Comparison of ENCODE assay signal across 26 mouse cellular contexts in the genomic region with DNA sequence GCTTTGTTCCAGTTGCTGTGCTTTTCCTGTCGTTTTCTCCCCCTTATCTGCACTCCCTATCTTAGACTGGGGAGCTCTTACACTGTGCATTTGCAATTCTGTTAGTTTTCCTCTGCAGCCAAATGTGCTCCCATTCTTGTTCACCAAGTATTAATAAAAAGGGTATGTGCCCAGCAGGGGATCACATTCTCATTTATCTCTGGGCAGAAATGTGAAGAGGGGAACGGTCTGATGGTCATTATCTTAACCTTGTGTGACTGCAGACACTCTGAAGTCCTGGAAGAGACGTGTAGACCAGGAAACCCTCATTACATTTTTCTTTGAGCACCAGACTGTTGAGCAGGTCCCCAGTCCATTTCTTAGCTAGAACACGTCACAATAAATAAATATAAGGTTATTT.
DNase-seq lines count a peak whose midpoint lies in the region; ATAC-seq and TF ChIP-seq lines count a peak whose summit lies in the region.
"Had no signal": no experiment of that assay in that cellular context is flagged by ENCODE, and none has a peak within 500 bp of the region (broad histone marks: within the 10 kb centered on the region; RNA-seq: fewer than 3 reads in every experiment).

No protein-coding gene starts in this region.

- H3K9me3 ChIP-seq in forebrain, embryonic 10.5 days, result no peaks in the 10 kb centered on the region
- H3K9me3 ChIP-seq in forebrain, embryonic 15.5 days, result no peaks in the 10 kb centered on the region
- H3K9me3 ChIP-seq in hindbrain, embryonic 13.5 days, result no peaks in the 10 kb centered on the region
- H3K9me3 ChIP-seq in hindbrain, postnatal 0 days (ENCODE audit: low read length), result no peaks in the 10 kb centered on the region
- H3K9me3 ChIP-seq: embryonic facial prominence, embryonic 12.5 days; heart, embryonic 10.5 days; limb, embryonic 12.5 days; liver, embryonic 15.5 days; neural tube, embryonic 12.5 days had no signal

- H3K4me1 ChIP-seq in forebrain, embryonic 10.5 days, result peaks cover 46% of the 10 kb centered on the region
- peaks cover 13% of the 10 kb centered on the region for H3K4me1 ChIP-seq in forebrain, embryonic 15.5 days
- peaks cover 25% of the 10 kb centered on the region for H3K4me1 ChIP-seq in hindbrain, embryonic 13.5 days (replicated peaks)
- H3K4me1 ChIP-seq in hindbrain, postnatal 0 days (ENCODE audit: insufficient read depth, low read length), result 0 out of 2 replicates have a peak, but pooled peaks cover 7% of the 10 kb centered on the region
- no peaks in the 10 kb centered on the region for H3K4me1 ChIP-seq in testis, adult 2 months (ENCODE audit: control insufficient read depth, insufficient read depth, low read length)
- H3K4me1 ChIP-seq: liver, embryonic 15.5 days had no signal

- no peaks in the 10 kb centered on the region for H3K27me3 ChIP-seq in forebrain, embryonic 10.5 days (ENCODE audit: poor library complexity, severe bottlenecking)
- no peaks in the 10 kb centered on the region for H3K27me3 ChIP-seq in forebrain, embryonic 15.5 days
- H3K27me3 ChIP-seq in hindbrain, embryonic 13.5 days, result no peaks in the 10 kb centered on the region
- no peaks in the 10 kb centered on the region for H3K27me3 ChIP-seq in hindbrain, postnatal 0 days (ENCODE audit: insufficient read depth, low read length)
- no peaks in the 10 kb centered on the region for H3K27me3 ChIP-seq in testis, adult 2 months (ENCODE audit: control insufficient read depth, insufficient read depth, low read length)
- H3K27me3 ChIP-seq: CH12.LX; embryonic facial prominence, embryonic 12.5 days; limb, embryonic 12.5 days; liver, embryonic 15.5 days; neural tube, embryonic 12.5 days; Patski had no signal

- H3K36me3 ChIP-seq in forebrain, embryonic 10.5 days (replicated peaks), result no peaks in the 10 kb centered on the region
- H3K36me3 ChIP-seq in forebrain, embryonic 15.5 days, result no peaks in the 10 kb centered on the region
- H3K36me3 ChIP-seq in hindbrain, embryonic 13.5 days, result no peaks in the 10 kb centered on the region
- no peaks in the 10 kb centered on the region for H3K36me3 ChIP-seq in hindbrain, postnatal 0 days (ENCODE audit: insufficient read depth, low read length)
- H3K36me3 ChIP-seq in testis, adult 2 months (ENCODE audit: control insufficient read depth, insufficient read depth, low read length), result no peaks in the 10 kb centered on the region
- H3K36me3 ChIP-seq: embryonic facial prominence, embryonic 12.5 days; heart, embryonic 10.5 days; limb, embryonic 12.5 days; liver, embryonic 15.5 days; neural tube, embryonic 12.5 days had no signal

- no peak overlapping the region for H3K9ac ChIP-seq in forebrain, embryonic 15.5 days (replicated peaks)
- H3K9ac ChIP-seq in hindbrain, embryonic 13.5 days, result no peak overlapping the region
- no peak overlapping the region for H3K9ac ChIP-seq in hindbrain, postnatal 0 days (replicated peaks; ENCODE audit: low read length)
- H3K9ac ChIP-seq: embryonic facial prominence, embryonic 12.5 days; limb, embryonic 12.5 days; liver, embryonic 15.5 days; lung, embryonic 14.5 days; neural tube, embryonic 12.5 days had no signal

- no peak for DNase-seq in forebrain, embryonic 10.5 days (ENCODE audit: extremely low spot score, low spot score)
- no peak for DNase-seq in hindbrain, postnatal 0 days (ENCODE audit: low spot score)
- DNase-seq in testis, postnatal 10 days (ENCODE audit: low spot score), result no peak
- no peak for DNase-seq in heart, postnatal 36 days
- DNase-seq: adrenal gland, postnatal 10 days; cerebellum, adult 8-10 months; cerebellum, postnatal 25 days; gastrocnemius, postnatal 14 days; heart, postnatal 4 days; kidney, adult 11 months; kidney, postnatal 14 days; lung, embryonic 14.5 days; lung, postnatal 14 days; right cerebral cortex, postnatal 14 days; thymus, postnatal 14 days had no signal

- no peak for TF ChIP-seq CTCF in hindbrain, postnatal 0 days (IDR thresholded peaks at IDR 0.05; ENCODE audit: low read depth)
- TF ChIP-seq CTCF in testis, adult 2 months (IDR thresholded peaks at IDR 0.05; ENCODE audit: control insufficient read depth, insufficient read depth, insufficient replicate concordance, low read depth, low read length), result no peak

- H3K4me2 ChIP-seq in forebrain, embryonic 15.5 days (replicated peaks), result no peak overlapping the region
- H3K4me2 ChIP-seq in hindbrain, embryonic 13.5 days, result no peak overlapping the region
- no peak overlapping the region for H3K4me2 ChIP-seq in hindbrain, postnatal 0 days (ENCODE audit: low read depth, low read length)
- H3K4me2 ChIP-seq: embryonic facial prominence, embryonic 12.5 days; limb, embryonic 12.5 days; liver, embryonic 15.5 days; lung, embryonic 14.5 days; neural tube, embryonic 12.5 days had no signal

- intact Hi-C loops in heart, postnatal 36 days (cut with DNase I), result no loop called here

- peak overlapping the region; percentile 80; the same call in 1 of the 2 replicates for H3K27ac ChIP-seq in forebrain, embryonic 10.5 days
- H3K27ac ChIP-seq in forebrain, embryonic 15.5 days (replicated peaks), result no peak overlapping the region
- peak overlapping the region; percentile 32; the same call in 1 of the 2 replicates for H3K27ac ChIP-seq in hindbrain, embryonic 13.5 days
- no peak overlapping the region for H3K27ac ChIP-seq in hindbrain, postnatal 0 days
- no peak overlapping the region for H3K27ac ChIP-seq in testis, adult 2 months (ENCODE audit: control insufficient read depth, insufficient read depth, low read depth, low read length)
- H3K27ac ChIP-seq: embryonic facial prominence, embryonic 12.5 days; heart, embryonic 10.5 days; limb, embryonic 12.5 days; liver, embryonic 15.5 days; neural tube, embryonic 12.5 days had no signal

- WGBS in forebrain, embryonic 10.5 days, result 34% methylated on average over 4 of the region's 4 CpGs
- 42% methylated on average over 4 of the region's 4 CpGs for WGBS in forebrain, embryonic 15.5 days
- WGBS in hindbrain, embryonic 13.5 days, result 31% methylated on average over 4 of the region's 4 CpGs
- WGBS in hindbrain, postnatal 0 days, result 36% methylated on average over 4 of the region's 4 CpGs

- TF ChIP-seq POLR2A in testis, adult 2 months (IDR thresholded peaks at IDR 0.05; ENCODE audit: control insufficient read depth, low read depth, low read length), result no peak

- no peak overlapping the region for H3K4me3 ChIP-seq in forebrain, embryonic 10.5 days
- no peak overlapping the region for H3K4me3 ChIP-seq in forebrain, embryonic 15.5 days
- no peak overlapping the region for H3K4me3 ChIP-seq in hindbrain, embryonic 13.5 days
- no peak overlapping the region for H3K4me3 ChIP-seq in hindbrain, postnatal 0 days (ENCODE audit: low read length)
- H3K4me3 ChIP-seq in testis, adult 2 months (ENCODE audit: control insufficient read depth, low read depth, low read length), result peak overlapping the region; percentile 42; the same call in 1 of the 2 replicates
- H3K4me3 ChIP-seq: embryonic facial prominence, embryonic 12.5 days; heart, embryonic 10.5 days; limb, embryonic 12.5 days; liver, embryonic 15.5 days; myocyte; neural tube, embryonic 12.5 days had no signal

- ATAC-seq in forebrain, embryonic 15.5 days (replicated peaks), result no peak
- no peak for ATAC-seq in hindbrain, embryonic 13.5 days (ENCODE audit: low FRiP score)
- no peak for ATAC-seq in hindbrain, postnatal 0 days
- ATAC-seq: Patski had no signal

Comparison
In these comparisons a context has a peak if more than half of its experiments do, and no peak if none do; other contexts are left out.
1. H3K27ac ChIP-seq: peak in forebrain, embryonic 10.5 days (single experiment) and hindbrain, embryonic 13.5 days (single experiment); none in forebrain, embryonic 15.5 days (single experiment), hindbrain, postnatal 0 days (single experiment) and testis, adult 2 months (single experiment).